Mouse (Mus musculus): ENCODE data around the gene Kctd10. TPM values are rescaled to one million over a fixed set of nuclear protein-coding genes. Genes with fewer than 3 reads are reported as not detected.
A peak's percentile ranks its signal among the peaks of the same experiment; 100 is the strongest.

The Kctd10 gene
- polyA plus RNA-seq, 1 experiment from 2014 or later = 104 TPM

- Histone ChIP-seq H3K27ac (replicated peaks in 1 of 2; ENCODE audit: control insufficient read depth in 1 of 2, insufficient read depth in 1 of 2, low read depth in 2 of 2, low read length in 2 of 2) (peak overlapping the region in 1 of 2 experiments; percentile 86; a peak in 2 of 4 replicates), H3K4me2 (ENCODE audit: low read length) (peak overlapping the region; percentile 95), H3K4me3 (ENCODE audit: control insufficient read depth in 1 of 2, insufficient read depth in 1 of 2, low read depth in 1 of 2, low read length in 2 of 2) (peak overlapping the region; percentile 73 to 76), H3K4me1 (ENCODE audit: control insufficient read depth in 2 of 2, insufficient read depth in 2 of 2, low read length in 2 of 2) (peaks cover 33 to 64% of the 10 kb centered on the region in 2 experiments), H3K27me3 (ENCODE audit: control insufficient read depth, insufficient read depth, low read length) (no peaks in the 10 kb centered on the region), H3K9me3 (ENCODE audit: control insufficient read depth, low read length) (no peaks in the 10 kb centered on the region), H3K36me3 (ENCODE audit: control insufficient read depth, insufficient read depth, low read length) (peaks cover 32% of the 10 kb centered on the region), H3K9ac (ENCODE audit: low read length) (peak overlapping the region; percentile 84)
- 53% methylated on average over 6 of the region's 6 CpGs for WGBS
- ATAC-seq (ENCODE audit: insufficient number of reproducible peaks, insufficient read depth, low FRiP score, low read depth) = no peak
Observed at GRCm38 (mm10) chr5:114378936-114379335, 1.4 kb downstream of the Kctd10 start.

- 32% methylated on average over 10 of the region's 10 CpGs for WGBS
- H3K4me2 ChIP-seq (ENCODE audit: low read length) = peak overlapping the region; percentile 95
- peaks cover 34% of the 10 kb centered on the region for H3K36me3 ChIP-seq (ENCODE audit: control insufficient read depth, insufficient read depth, low read length)
Observed at GRCm38 (mm10) chr5:114378177-114378920, 2.0 kb downstream of the Kctd10 start.

GRCm38 (mm10) chr5:114374409-114375213 is 5.7 kb downstream of the Kctd10 start:
- Histone ChIP-seq H3K4me3 (ENCODE audit: control insufficient read depth in 1 of 2, insufficient read depth in 1 of 2, low read depth in 1 of 2, low read length in 2 of 2) (no peak overlapping the region), H3K27me3 (ENCODE audit: control insufficient read depth, insufficient read depth, low read length) (no peaks in the 10 kb centered on the region), H3K27ac (replicated peaks in 1 of 2; ENCODE audit: control insufficient read depth in 1 of 2, insufficient read depth in 1 of 2, low read depth in 2 of 2, low read length in 2 of 2) (peak overlapping the region; percentile 47 to 57), H3K9me3 (ENCODE audit: control insufficient read depth, low read length) (no peaks in the 10 kb centered on the region), H3K4me1 (ENCODE audit: control insufficient read depth in 2 of 2, insufficient read depth in 2 of 2, low read length in 2 of 2) (peaks cover 66 to 86% of the 10 kb centered on the region in 2 experiments), H3K9ac (ENCODE audit: low read length) (no peak overlapping the region), H3K4me2 (ENCODE audit: low read length) (peak overlapping the region; percentile 34), H3K36me3 (ENCODE audit: control insufficient read depth, insufficient read depth, low read length) (peaks cover 61% of the 10 kb centered on the region)
- ATAC-seq (ENCODE audit: insufficient number of reproducible peaks, insufficient read depth, low FRiP score, low read depth) = no peak
- 75% methylated on average over 23 of the region's 23 CpGs for WGBS

More at GRCm38 (mm10) chr5:114378177-114378920, 2.0 kb downstream of the Kctd10 start:
- Histone ChIP-seq H3K27me3 (ENCODE audit: control insufficient read depth, insufficient read depth, low read length) (no peaks in the 10 kb centered on the region), H3K9me3 (ENCODE audit: control insufficient read depth, low read length) (no peaks in the 10 kb centered on the region), H3K9ac (ENCODE audit: low read length) (peak overlapping the region; percentile 84), H3K4me3 (ENCODE audit: control insufficient read depth in 1 of 2, insufficient read depth in 1 of 2, low read depth in 1 of 2, low read length in 2 of 2) (peak overlapping the region; percentile 73 to 76), H3K27ac (replicated peaks in 1 of 2; ENCODE audit: control insufficient read depth in 1 of 2, insufficient read depth in 1 of 2, low read depth in 2 of 2, low read length in 2 of 2) (peak overlapping the region; percentile 43 to 86; a peak in 3 of 4 replicates), H3K4me1 (ENCODE audit: control insufficient read depth in 2 of 2, insufficient read depth in 2 of 2, low read length in 2 of 2) (peaks cover 34 to 67% of the 10 kb centered on the region in 2 experiments)
- no peak for ATAC-seq (ENCODE audit: insufficient number of reproducible peaks, insufficient read depth, low FRiP score, low read depth)

GRCm38 (mm10) chr5:114373581-114373980 is 6.7 kb downstream of the Kctd10 start:
- Histone ChIP-seq H3K9ac (ENCODE audit: low read length) (peak overlapping the region; percentile 3; the same call in 1 of the 2 replicates), H3K4me2 (ENCODE audit: low read length) (no peak overlapping the region), H3K27ac (replicated peaks in 1 of 2; ENCODE audit: control insufficient read depth in 1 of 2, insufficient read depth in 1 of 2, low read depth in 2 of 2, low read length in 2 of 2) (peak overlapping the region in 1 of 2 experiments; percentile 79; a peak in 1 of 4 replicates), H3K36me3 (ENCODE audit: control insufficient read depth, insufficient read depth, low read length) (peaks cover 72% of the 10 kb centered on the region), H3K9me3 (ENCODE audit: control insufficient read depth, low read length) (no peaks in the 10 kb centered on the region), H3K4me3 (ENCODE audit: control insufficient read depth in 1 of 2, insufficient read depth in 1 of 2, low read depth in 1 of 2, low read length in 2 of 2) (no peak overlapping the region), H3K27me3 (ENCODE audit: control insufficient read depth, insufficient read depth, low read length) (no peaks in the 10 kb centered on the region), H3K4me1 (ENCODE audit: control insufficient read depth in 2 of 2, insufficient read depth in 2 of 2, low read length in 2 of 2) (peaks cover 64 to 77% of the 10 kb centered on the region in 2 experiments)
- ATAC-seq (ENCODE audit: insufficient number of reproducible peaks, insufficient read depth, low FRiP score, low read depth) = no peak
- 80% methylated on average over 9 of the region's 9 CpGs for WGBS

GRCm38 (mm10) chr5:114373174-114373573 is 7.1 kb downstream of the Kctd10 start:
- Histone ChIP-seq H3K4me1 (ENCODE audit: control insufficient read depth in 2 of 2, insufficient read depth in 2 of 2, low read length in 2 of 2) (peaks cover 63 to 73% of the 10 kb centered on the region in 2 experiments), H3K27me3 (ENCODE audit: control insufficient read depth, insufficient read depth, low read length) (no peaks in the 10 kb centered on the region), H3K4me2 (ENCODE audit: low read length) (no peak overlapping the region), H3K27ac (replicated peaks in 1 of 2; ENCODE audit: control insufficient read depth in 1 of 2, insufficient read depth in 1 of 2, low read depth in 2 of 2, low read length in 2 of 2) (peak overlapping the region in 1 of 2 experiments; percentile 79; a peak in 1 of 4 replicates), H3K9me3 (ENCODE audit: control insufficient read depth, low read length) (no peaks in the 10 kb centered on the region), H3K4me3 (ENCODE audit: control insufficient read depth in 1 of 2, insufficient read depth in 1 of 2, low read depth in 1 of 2, low read length in 2 of 2) (no peak overlapping the region), H3K36me3 (ENCODE audit: control insufficient read depth, insufficient read depth, low read length) (peaks cover 75% of the 10 kb centered on the region), H3K9ac (ENCODE audit: low read length) (peak overlapping the region; percentile 3; the same call in 1 of the 2 replicates)
- 56% methylated on average over 11 of the region's 11 CpGs for WGBS
- no peak for ATAC-seq (ENCODE audit: insufficient number of reproducible peaks, insufficient read depth, low FRiP score, low read depth)

GRCm38 (mm10) chr5:114372565-114372964 is 7.7 kb downstream of the Kctd10 start:
- 30% methylated on average over 11 of the region's 11 CpGs for WGBS
- H3K9me3 ChIP-seq (ENCODE audit: control insufficient read depth, low read length) = no peaks in the 10 kb centered on the region
- no peak overlapping the region for H3K4me3 ChIP-seq (ENCODE audit: control insufficient read depth in 1 of 2, insufficient read depth in 1 of 2, low read depth in 1 of 2, low read length in 2 of 2)
- no peak for ATAC-seq (ENCODE audit: insufficient number of reproducible peaks, insufficient read depth, low FRiP score, low read depth)
- H3K4me1 ChIP-seq (ENCODE audit: control insufficient read depth in 2 of 2, insufficient read depth in 2 of 2, low read length in 2 of 2) = peaks cover 58 to 66% of the 10 kb centered on the region in 2 experiments
- peak overlapping the region; percentile 8 to 79; a peak in 3 of 4 replicates for H3K27ac ChIP-seq (replicated peaks in 1 of 2; ENCODE audit: control insufficient read depth in 1 of 2, insufficient read depth in 1 of 2, low read depth in 2 of 2, low read length in 2 of 2)
- 0 out of 2 replicates have a peak overlapping the region, but pooled peaks have one; percentile 28 for H3K9ac ChIP-seq (ENCODE audit: low read length)
- H3K4me2 ChIP-seq (ENCODE audit: low read length) = peak overlapping the region; percentile 31
- H3K36me3 ChIP-seq (ENCODE audit: control insufficient read depth, insufficient read depth, low read length) = peaks cover 81% of the 10 kb centered on the region
- no peaks in the 10 kb centered on the region for H3K27me3 ChIP-seq (ENCODE audit: control insufficient read depth, insufficient read depth, low read length)

DNA sequence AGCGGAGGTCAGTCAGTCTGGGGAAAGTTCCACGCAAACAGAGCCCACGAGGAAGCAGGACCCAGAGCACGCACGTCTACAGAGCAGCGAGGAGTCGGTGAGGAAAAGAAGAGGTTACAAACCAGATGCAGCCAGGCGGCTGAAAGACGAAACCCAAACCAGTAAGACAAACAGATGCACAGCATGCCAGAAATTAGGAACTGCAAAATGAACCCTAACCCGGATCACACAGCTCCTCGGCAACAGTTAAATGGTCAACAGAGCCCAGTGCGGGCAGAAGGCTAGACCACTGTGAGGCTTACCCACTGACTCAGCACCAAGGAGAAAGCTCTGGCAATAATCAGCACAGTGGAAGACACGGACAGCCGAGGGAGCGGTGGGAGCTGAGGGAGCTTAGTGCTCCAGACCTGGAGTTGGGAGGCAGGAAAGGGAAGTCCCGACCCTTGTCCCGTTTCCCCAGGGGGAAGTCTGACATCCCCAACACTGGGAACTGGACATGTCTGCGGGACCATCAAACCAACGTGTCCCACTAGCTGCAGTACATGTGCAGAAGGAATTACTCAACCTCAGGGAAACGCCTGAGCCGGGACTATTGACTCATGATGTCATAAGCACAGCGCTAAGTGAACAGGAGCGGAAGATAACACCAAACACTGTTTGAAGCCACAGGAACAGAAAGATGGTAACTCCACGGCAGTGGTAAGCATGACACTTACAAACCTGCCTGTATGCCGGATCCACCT is 8.4 kb downstream of the Kctd10 start:
- H3K4me1 ChIP-seq (ENCODE audit: control insufficient read depth in 2 of 2, insufficient read depth in 2 of 2, low read length in 2 of 2) = peaks cover 54 to 60% of the 10 kb centered on the region in 2 experiments
- no peaks in the 10 kb centered on the region for H3K9me3 ChIP-seq (ENCODE audit: control insufficient read depth, low read length)
- peak overlapping the region; percentile 8 to 79; a peak in 3 of 4 replicates for H3K27ac ChIP-seq (replicated peaks in 1 of 2; ENCODE audit: control insufficient read depth in 1 of 2, insufficient read depth in 1 of 2, low read depth in 2 of 2, low read length in 2 of 2)
- H3K4me3 ChIP-seq (ENCODE audit: control insufficient read depth in 1 of 2, insufficient read depth in 1 of 2, low read depth in 1 of 2, low read length in 2 of 2) = no peak overlapping the region
- peak overlapping the region; percentile 49 for H3K9ac ChIP-seq (ENCODE audit: low read length)
- WGBS = 49% methylated on average over 25 of the region's 25 CpGs
- peak overlapping the region; percentile 31 for H3K4me2 ChIP-seq (ENCODE audit: low read length)
- no peak for ATAC-seq (ENCODE audit: insufficient number of reproducible peaks, insufficient read depth, low FRiP score, low read depth)
- peaks cover 88% of the 10 kb centered on the region for H3K36me3 ChIP-seq (ENCODE audit: control insufficient read depth, insufficient read depth, low read length)
- H3K27me3 ChIP-seq (ENCODE audit: control insufficient read depth, insufficient read depth, low read length) = no peaks in the 10 kb centered on the region

Measured in heart, embryonic 14.5 days (tissue).